Mouse (Mus musculus) liver, adult 10 weeks (tissue): ENCODE measurements around the gene Trrap. TPM values are rescaled to one million over a fixed set of nuclear protein-coding genes. Genes with fewer than 3 reads are reported as not detected.

ENCODE experiments used
- polyA plus RNA-seq: library from polyadenylated mRNA; stranded (reverse); fragments of 350-450 nt; fragmentation: Illumina TruSeq; extraction: RNeasy Lipid Tissue Mini Kit (QIAGEN cat#74804); gene quantifications from one replicate; pipeline ENCODE4 v1.2.3, GENCODE M21; 2014; ENCODE audit warnings: low read depth, low replicate concordance

The Trrap gene
- polyA plus RNA-seq, result 2.4 TPM

DNA sequence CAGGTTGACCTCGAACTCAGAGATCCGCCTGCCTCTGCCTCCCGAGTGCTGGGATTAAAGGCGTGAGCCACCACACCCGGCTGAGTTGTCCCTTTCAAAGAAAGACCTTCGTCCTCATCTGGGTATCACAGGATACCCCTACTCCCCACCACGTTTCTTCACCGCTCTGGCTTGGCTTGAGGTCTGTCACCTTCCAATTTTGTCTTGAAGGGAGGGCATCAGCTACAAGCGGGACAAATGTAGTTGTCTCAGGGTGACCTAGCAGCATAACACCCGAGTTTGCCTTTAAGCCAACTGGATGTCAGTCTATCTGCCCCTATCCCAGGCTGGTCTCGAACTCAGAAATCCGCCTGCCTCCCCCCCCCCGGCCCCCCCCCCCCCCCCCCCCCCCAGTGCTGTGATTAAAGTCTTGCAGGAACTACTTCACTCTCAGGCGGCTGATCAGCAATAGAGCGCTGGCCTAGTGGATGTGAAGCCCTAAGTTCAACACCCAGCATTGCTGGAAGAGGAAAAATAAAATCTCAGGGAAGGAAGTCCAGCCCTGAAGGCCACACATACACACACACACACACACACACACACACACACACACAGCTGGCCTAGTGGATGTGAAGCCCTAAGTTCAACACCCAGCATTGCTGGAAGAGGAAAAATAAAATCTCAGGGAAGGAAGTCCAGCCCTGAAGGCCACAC is at the start of gene Trrap:
TSS of gene Trrap (plus strand) at position 627 of the 693 bp plus-strand sequence.

GRCm38 (mm10) chr5:144761161-144761868 is 6.2 kb upstream of the Trrap start, which contains the start of gene Tmem130:
Gene Tmem130 (minus strand): TSS chr5:144761818.

Other genes starting within 250 kb of the Trrap start
- gene Nptx2, start 221.8 kb upstream of the Trrap start, polyA plus RNA-seq, result not detected
- not detected for gene Tmem130, start 5.9 kb upstream of the Trrap start, polyA plus RNA-seq
- gene Smurf1, start 198.1 kb downstream of the Trrap start, polyA plus RNA-seq, result 4.1 TPM